Comparison of ENCODE assay signal across 33 mouse cellular contexts in genomic region chr11:113754845-113755244, GRCm38 (mm10). TPM values are rescaled to one million over a fixed set of nuclear protein-coding genes. Genes with fewer than 3 reads are reported as not detected.
DNase-seq lines count a peak whose midpoint lies in the region; ATAC-seq lines count a peak whose summit lies in the region.
"Had no signal": no experiment of that assay in that cellular context is flagged by ENCODE, and none has a peak within 500 bp of the region (broad histone marks: within the 10 kb centered on the region; RNA-seq: fewer than 3 reads in every experiment).

No protein-coding gene starts in this region.

- ATAC-seq in midbrain, embryonic 15.5 days (replicated peaks) = no peak
- ATAC-seq in embryonic facial prominence, embryonic 13.5 days (ENCODE audit: insufficient number of reproducible peaks, insufficient read depth, low FRiP score, low TSS enrichment, low read depth) = no peak
- ATAC-seq in limb, embryonic 13.5 days (ENCODE audit: low FRiP score, low read depth) = no peak
- no peak for ATAC-seq in granulocyte monocyte progenitor cell, adult 5-6 weeks (replicated peaks; ENCODE audit: poor library complexity, severe bottlenecking)
- no peak for ATAC-seq in frontal cortex, adult (ENCODE audit: low TSS enrichment)
- ATAC-seq: activated CD4-positive, CD25-positive, alpha-beta regulatory T cell, adult 4 months; forebrain, embryonic 13.5 days; inflammation-experienced regulatory T-cells, adult 6 months had no signal

- no peaks in the 10 kb centered on the region for H3K36me3 ChIP-seq in midbrain, embryonic 10.5 days
- no peaks in the 10 kb centered on the region for H3K36me3 ChIP-seq in midbrain, embryonic 15.5 days (replicated peaks)
- no peaks in the 10 kb centered on the region for H3K36me3 ChIP-seq in embryonic facial prominence, embryonic 13.5 days
- H3K36me3 ChIP-seq in limb, embryonic 13.5 days = no peaks in the 10 kb centered on the region
- H3K36me3 ChIP-seq: liver, embryonic 13.5 days; neural tube, embryonic 12.5 days had no signal

- no peak overlapping the region for H3K4me2 ChIP-seq in midbrain, embryonic 15.5 days
- no peak overlapping the region for H3K4me2 ChIP-seq in embryonic facial prominence, embryonic 13.5 days
- H3K4me2 ChIP-seq in limb, embryonic 13.5 days (replicated peaks) = no peak overlapping the region
- H3K4me2 ChIP-seq: forebrain, embryonic 13.5 days; hindbrain, embryonic 14.5 days; liver, embryonic 13.5 days; neural tube, embryonic 12.5 days had no signal

- 32% methylated on average over 9 of the region's 9 CpGs for WGBS in midbrain, embryonic 10.5 days
- 34% methylated on average over 9 of the region's 9 CpGs for WGBS in midbrain, embryonic 15.5 days
- 36% methylated on average over 9 of the region's 9 CpGs for WGBS in embryonic facial prominence, embryonic 13.5 days
- WGBS in limb, embryonic 13.5 days = 20% methylated on average over 9 of the region's 9 CpGs

- DNase-seq in midbrain, embryonic 10.5 days (ENCODE audit: low spot score) = no peak
- no peak for DNase-seq in adrenal gland, postnatal 4 days (ENCODE audit: low spot score in 2 of 2)
- DNase-seq: adrenal gland, adult 8-10 months; cerebellum, adult 8-10 months; cerebellum, postnatal 36 days; embryo, embryonic 11 days; gastrocnemius, postnatal 10 days; heart, adult 18-20 months; kidney, adult 9 months; kidney, postnatal 14 days; liver, embryonic 13.5 days; lung, adult 2 months; lung, postnatal 14 days; midbrain, embryonic 14.5 days; right cerebral cortex, postnatal 25 days; spleen, adult 18-20 months; thymus, adult 2 months had no signal

- H3K9ac ChIP-seq in midbrain, embryonic 15.5 days = no peak overlapping the region
- H3K9ac ChIP-seq in embryonic facial prominence, embryonic 13.5 days = no peak overlapping the region
- no peak overlapping the region; the same call in 1 of the 2 replicates for H3K9ac ChIP-seq in limb, embryonic 13.5 days
- H3K9ac ChIP-seq: forebrain, embryonic 13.5 days; hindbrain, embryonic 14.5 days; liver, embryonic 13.5 days; neural tube, embryonic 12.5 days had no signal

- no peak overlapping the region for H3K4me3 ChIP-seq in midbrain, embryonic 10.5 days
- H3K4me3 ChIP-seq in midbrain, embryonic 15.5 days = no peak overlapping the region
- no peak overlapping the region for H3K4me3 ChIP-seq in embryonic facial prominence, embryonic 13.5 days
- H3K4me3 ChIP-seq in limb, embryonic 13.5 days = no peak overlapping the region
- H3K4me3 ChIP-seq: forebrain, embryonic 13.5 days; liver, embryonic 13.5 days; neural tube, embryonic 12.5 days had no signal

- peak overlapping the region; percentile 5; the same call in 1 of the 2 replicates for H3K27ac ChIP-seq in midbrain, embryonic 10.5 days (replicated peaks)
- H3K27ac ChIP-seq in midbrain, embryonic 15.5 days = no peak overlapping the region
- peak overlapping the region; percentile 84 for H3K27ac ChIP-seq in embryonic facial prominence, embryonic 13.5 days
- H3K27ac ChIP-seq in limb, embryonic 13.5 days = 0 out of 2 replicates have a peak overlapping the region, but pooled peaks have one; percentile 3
- H3K27ac ChIP-seq: forebrain, embryonic 13.5 days; hindbrain, embryonic 14.5 days; liver, embryonic 13.5 days; neural tube, embryonic 12.5 days had no signal

- H3K9me3 ChIP-seq in midbrain, embryonic 10.5 days (replicated peaks) = no peaks in the 10 kb centered on the region
- H3K9me3 ChIP-seq in midbrain, embryonic 15.5 days = no peaks in the 10 kb centered on the region
- H3K9me3 ChIP-seq in embryonic facial prominence, embryonic 13.5 days = no peaks in the 10 kb centered on the region
- H3K9me3 ChIP-seq in limb, embryonic 13.5 days = no peaks in the 10 kb centered on the region
- H3K9me3 ChIP-seq: forebrain, embryonic 13.5 days; liver, embryonic 13.5 days; neural tube, embryonic 12.5 days had no signal

- peaks cover 12% of the 10 kb centered on the region; the same call in 1 of the 2 replicates for H3K27me3 ChIP-seq in midbrain, embryonic 10.5 days (ENCODE audit: low read depth, poor library complexity, severe bottlenecking)
- H3K27me3 ChIP-seq in midbrain, embryonic 15.5 days (replicated peaks) = no peaks in the 10 kb centered on the region
- H3K27me3 ChIP-seq in embryonic facial prominence, embryonic 13.5 days = no peaks in the 10 kb centered on the region
- H3K27me3 ChIP-seq in limb, embryonic 13.5 days = no peaks in the 10 kb centered on the region
- H3K27me3 ChIP-seq: CH12.LX; forebrain, embryonic 13.5 days; neural tube, embryonic 12.5 days had no signal

- peaks cover 47% of the 10 kb centered on the region for H3K4me1 ChIP-seq in midbrain, embryonic 10.5 days
- H3K4me1 ChIP-seq in midbrain, embryonic 15.5 days = peaks cover 15% of the 10 kb centered on the region
- H3K4me1 ChIP-seq in embryonic facial prominence, embryonic 13.5 days = peaks cover 38% of the 10 kb centered on the region
- H3K4me1 ChIP-seq in limb, embryonic 13.5 days = peaks cover 23% of the 10 kb centered on the region

RNA-seq across cellular contexts. Expression of gene Cdc42ep4, which starts 3.2 kb away (rescaled TPM):
- polyA plus RNA-seq in midbrain, embryonic 10.5 days (2016; fragmentation: Nextera tagmentation; extraction: Ambion mirVana) = 91.4 and 105 TPM in 2 replicates
- polyA plus RNA-seq in midbrain, embryonic 15.5 days (2015; fragmentation: Nextera tagmentation; extraction: Ambion mirVana) = 72.0 and 72.4 TPM in 2 replicates
- 108 and 119 TPM in 2 replicates for polyA plus RNA-seq in embryonic facial prominence, embryonic 13.5 days (2015; fragmentation: Nextera tagmentation; extraction: Ambion mirVana)
- polyA plus RNA-seq in limb, embryonic 13.5 days (2015; fragmentation: Nextera tagmentation; extraction: Ambion mirVana) = 96.6 and 102 TPM in 2 replicates
- 13.9 and 15.5 TPM in 2 replicates for total RNA-seq in granulocyte monocyte progenitor cell, adult 5-6 weeks (2014; fragmentation: Nextera tagmentation)
- 14.8 and 21.5 TPM in 2 replicates for total RNA-seq in granulocyte monocyte progenitor cell, adult 5-6 weeks (2017)
- 10 to 100 TPM; 86.9 to 95.5 TPM for total RNA-seq in adrenal gland, postnatal 4 days (2021)

RNA-seq across cellular contexts. Expression of gene Cpsf4l, which starts 45.0 kb away (rescaled TPM):
- 0.37 and 0.51 TPM in 2 replicates for polyA plus RNA-seq in midbrain, embryonic 10.5 days (2016; fragmentation: Nextera tagmentation; extraction: Ambion mirVana)
- 0.22 and 0.73 TPM in 2 replicates for polyA plus RNA-seq in midbrain, embryonic 15.5 days (2015; fragmentation: Nextera tagmentation; extraction: Ambion mirVana)
- polyA plus RNA-seq in embryonic facial prominence, embryonic 13.5 days (2015; fragmentation: Nextera tagmentation; extraction: Ambion mirVana) = 1.5 and 1.7 TPM in 2 replicates
- polyA plus RNA-seq in limb, embryonic 13.5 days (2015; fragmentation: Nextera tagmentation; extraction: Ambion mirVana) = 0.37 and 0.70 TPM in 2 replicates
- total RNA-seq in granulocyte monocyte progenitor cell, adult 5-6 weeks (2014; fragmentation: Nextera tagmentation) = not detected in 2 replicates
- total RNA-seq in granulocyte monocyte progenitor cell, adult 5-6 weeks (2017) = not detected in 2 replicates
- under 1 TPM; 0.62 to 0.68 TPM for total RNA-seq in adrenal gland, postnatal 4 days (2021)
- total RNA-seq: gastrocnemius, postnatal 10 days; heart, adult 18-20 months; heart, postnatal 25 days; layer of hippocampus, adult 18-20 months; left cerebral cortex, postnatal 10 days; megakaryocyte progenitor cell, adult 5-6 weeks; MEL had no signal
- polyA plus RNA-seq: inflammation-experienced regulatory T-cells, adult 6 months; liver, embryonic 13.5 days; lung, adult 2 months had no signal
